Mouse (Mus musculus): ENCODE measurements around the gene Ptpn14. TPM values are rescaled to one million over a fixed set of nuclear protein-coding genes. Genes with fewer than 3 reads are reported as not detected.

The Ptpn14 gene
- total and polyA plus RNA-seq, 3 experiments: 11.9 to 30.1 (median 29.3) TPM

DNA sequence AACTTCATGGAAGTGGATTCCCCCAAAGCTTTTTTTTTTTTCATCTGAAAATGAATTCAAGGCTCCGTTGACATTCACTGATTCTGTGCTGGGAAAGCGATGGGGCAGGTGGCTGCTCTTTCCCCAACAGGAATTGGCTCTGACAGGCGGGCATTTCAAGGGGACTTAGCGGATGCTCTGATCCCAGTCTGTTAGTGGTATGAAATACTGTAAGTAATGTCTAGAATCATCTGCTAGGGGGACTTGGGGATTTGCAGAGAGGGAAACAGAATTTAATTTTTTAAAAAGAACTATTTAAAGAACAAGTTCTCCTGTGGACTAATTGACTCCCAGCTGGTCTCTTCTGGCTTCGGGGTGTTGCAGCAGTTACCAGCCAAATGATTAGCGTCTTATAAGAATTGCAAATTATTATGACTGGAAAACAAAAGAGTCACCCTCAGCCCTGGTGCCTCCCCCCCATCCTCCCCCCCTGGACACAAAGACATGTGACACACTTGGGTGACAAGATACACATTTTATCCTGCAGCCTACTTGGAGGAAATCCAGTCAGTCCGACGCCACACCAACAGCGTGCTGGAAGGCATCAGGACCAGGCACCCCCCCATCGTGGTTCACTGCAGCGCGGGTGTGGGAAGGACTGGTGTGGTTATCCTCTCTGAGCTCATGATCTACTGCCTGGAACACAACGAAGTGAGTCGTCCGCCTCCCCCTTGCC is 136.9 kb downstream of the Ptpn14 start:
- Histone ChIP-seq H3K9ac (ENCODE audit: low read depth, low read length) (no peak overlapping the region), H3K27ac (no peak overlapping the region), H3K27me3 (ENCODE audit: control insufficient read depth, insufficient read depth, low read length) (no peaks in the 10 kb centered on the region), H3K4me1 (ENCODE audit: control insufficient read depth, insufficient read depth, low read length) (peaks cover 12% of the 10 kb centered on the region), H3K36me3 (ENCODE audit: control insufficient read depth, insufficient read depth, low read length) (no peaks in the 10 kb centered on the region), H3K4me3 (no peak overlapping the region), H3K79me2 (replicated peaks; ENCODE audit: control insufficient read depth, insufficient read depth, low read length) (no peaks in the 10 kb centered on the region)
- no peak for DNase-seq
- intact Hi-C loops (cut with DNase I): loop anchor here (5.0 kb wide), 3 partner anchors 48 to 163 kb away; partner anchors contain the start of gene Ptpn14
- TF ChIP-seq CTCF (IDR thresholded peaks at IDR 0.05) (no peak), EP300 (IDR thresholded peaks at IDR 0.05; ENCODE audit: insufficient read depth, low read depth, low read length) (0 out of 2 replicates have a peak, but pooled peaks have one; percentile 28), POLR2A (IDR thresholded peaks at IDR 0.05; ENCODE audit: insufficient read depth, low read depth, low read length) (no peak)
- 49% methylated on average over 15 of the region's 15 CpGs for WGBS

DNA sequence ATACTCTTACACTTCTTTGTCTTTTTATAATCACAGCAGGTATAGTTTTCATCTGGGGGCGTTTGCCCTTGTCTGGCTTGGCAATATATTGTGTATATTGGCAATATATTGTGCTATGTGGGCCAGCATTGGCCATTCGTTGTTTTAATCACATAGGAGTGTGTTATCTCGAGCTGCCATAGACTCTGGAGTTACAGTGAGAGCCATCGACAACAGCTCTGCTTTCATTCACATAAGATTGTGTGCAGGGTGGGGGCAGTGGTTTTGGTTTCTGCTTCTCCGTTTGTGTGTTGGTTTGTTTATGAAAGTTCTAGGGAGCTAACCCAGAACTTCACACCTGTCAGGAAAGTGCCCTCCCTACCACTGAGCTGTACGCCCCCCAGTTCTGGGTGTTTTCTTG is 138.6 kb downstream of the Ptpn14 start:
- intact Hi-C loops (cut with DNase I): loop anchor here (5.0 kb wide), 2 partner anchors 49 to 139 kb away; partner anchors contain the start of gene Ptpn14
- Histone ChIP-seq H3K9ac (ENCODE audit: low read depth, low read length) (peak overlapping the region; percentile 25), H3K27me3 (ENCODE audit: control insufficient read depth, insufficient read depth, low read length) (no peaks in the 10 kb centered on the region), H3K36me3 (ENCODE audit: control insufficient read depth, insufficient read depth, low read length) (no peaks in the 10 kb centered on the region), H3K4me3 (no peak overlapping the region; the same call in 1 of the 2 replicates), H3K4me1 (ENCODE audit: control insufficient read depth, insufficient read depth, low read length) (peaks cover 11% of the 10 kb centered on the region), H3K79me2 (replicated peaks; ENCODE audit: control insufficient read depth, insufficient read depth, low read length) (no peaks in the 10 kb centered on the region), H3K27ac (peak overlapping the region; percentile 79)
- TF ChIP-seq EP300 (IDR thresholded peaks at IDR 0.05; ENCODE audit: insufficient read depth, low read depth, low read length) (no peak), POLR2A (IDR thresholded peaks at IDR 0.05; ENCODE audit: insufficient read depth, low read depth, low read length) (no peak), CTCF (IDR thresholded peaks at IDR 0.05) (no peak)
- WGBS: 46% methylated on average over 6 of the region's 6 CpGs
- no peak for DNase-seq

DNA sequence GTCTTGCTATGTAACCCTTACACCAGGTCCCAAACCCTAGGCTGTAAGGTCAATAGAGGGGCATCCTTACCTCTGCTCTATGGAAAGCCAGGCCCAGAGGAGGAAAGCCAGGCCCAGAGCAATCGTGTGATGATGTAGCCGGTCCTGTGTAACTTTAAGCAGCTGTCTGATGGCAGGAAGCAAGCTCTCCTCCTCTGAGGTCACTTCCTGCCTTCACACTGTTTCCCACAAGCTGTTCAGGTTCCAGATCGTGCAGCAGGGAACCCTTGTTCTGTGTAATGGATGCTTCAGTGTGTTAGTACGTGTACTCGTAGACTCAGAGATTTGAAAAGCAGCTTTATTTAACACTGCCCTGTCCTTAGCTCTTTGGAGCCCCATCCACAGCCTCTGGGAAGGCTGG is 139.0 kb downstream of the Ptpn14 start:
- Histone ChIP-seq H3K27ac (peak overlapping the region; percentile 79), H3K9ac (ENCODE audit: low read depth, low read length) (peak overlapping the region; percentile 25), H3K36me3 (ENCODE audit: control insufficient read depth, insufficient read depth, low read length) (no peaks in the 10 kb centered on the region), H3K4me1 (ENCODE audit: control insufficient read depth, insufficient read depth, low read length) (peaks cover 11% of the 10 kb centered on the region), H3K27me3 (ENCODE audit: control insufficient read depth, insufficient read depth, low read length) (no peaks in the 10 kb centered on the region), H3K79me2 (replicated peaks; ENCODE audit: control insufficient read depth, insufficient read depth, low read length) (no peaks in the 10 kb centered on the region), H3K4me3 (peak overlapping the region; percentile 7)
- WGBS: 4% methylated on average over 5 of the region's 5 CpGs
- intact Hi-C loops (cut with DNase I): loop anchor here (5.0 kb wide), 2 partner anchors 50 to 140 kb away; partner anchors contain the start of gene Ptpn14
- peak; percentile 56 to 58 for DNase-seq
- TF ChIP-seq EP300 (IDR thresholded peaks at IDR 0.05; ENCODE audit: insufficient read depth, low read depth, low read length) (no peak), POLR2A (IDR thresholded peaks at IDR 0.05; ENCODE audit: insufficient read depth, low read depth, low read length) (peak; percentile 55)

DNA sequence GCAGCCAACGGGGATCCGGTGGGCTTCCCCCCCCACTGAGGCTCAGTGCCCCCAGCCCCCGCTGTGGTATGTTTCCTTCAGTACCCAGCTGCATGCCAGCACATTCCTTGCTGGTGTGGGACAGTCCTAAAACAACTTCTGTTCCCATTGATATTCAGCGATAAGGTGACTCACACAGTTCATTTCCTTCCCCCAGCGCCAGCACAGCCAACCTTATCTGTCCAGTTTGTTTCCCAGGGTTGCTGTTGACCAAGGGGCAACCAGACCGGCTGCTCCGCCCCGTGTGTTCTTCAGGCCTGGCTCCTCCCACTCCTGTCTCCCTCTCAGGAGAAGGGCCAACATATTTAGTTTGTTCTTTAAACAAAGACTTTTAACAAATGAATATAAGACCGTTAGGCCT is 139.4 kb downstream of the Ptpn14 start:
- peak; percentile 58 to 80 for DNase-seq
- H3K4me3 ChIP-seq: peak overlapping the region; percentile 7
- no peaks in the 10 kb centered on the region for H3K36me3 ChIP-seq (ENCODE audit: control insufficient read depth, insufficient read depth, low read length)
- H3K27me3 ChIP-seq (ENCODE audit: control insufficient read depth, insufficient read depth, low read length): no peaks in the 10 kb centered on the region
- peak overlapping the region; percentile 79 for H3K27ac ChIP-seq
- peaks cover 11% of the 10 kb centered on the region for H3K4me1 ChIP-seq (ENCODE audit: control insufficient read depth, insufficient read depth, low read length)
- WGBS: 5% methylated on average over 9 of the region's 9 CpGs
- H3K9ac ChIP-seq (ENCODE audit: low read depth, low read length): peak overlapping the region; percentile 25
- no peak for TF ChIP-seq CTCF (IDR thresholded peaks at IDR 0.05)
- peak; percentile 76 for TF ChIP-seq EP300 (IDR thresholded peaks at IDR 0.05; ENCODE audit: insufficient read depth, low read depth, low read length)
- H3K79me2 ChIP-seq (replicated peaks; ENCODE audit: control insufficient read depth, insufficient read depth, low read length): no peaks in the 10 kb centered on the region
- intact Hi-C loops (cut with DNase I): loop anchor here (5.0 kb wide), 2 partner anchors 50 to 140 kb away; partner anchors contain the start of gene Ptpn14

DNA sequence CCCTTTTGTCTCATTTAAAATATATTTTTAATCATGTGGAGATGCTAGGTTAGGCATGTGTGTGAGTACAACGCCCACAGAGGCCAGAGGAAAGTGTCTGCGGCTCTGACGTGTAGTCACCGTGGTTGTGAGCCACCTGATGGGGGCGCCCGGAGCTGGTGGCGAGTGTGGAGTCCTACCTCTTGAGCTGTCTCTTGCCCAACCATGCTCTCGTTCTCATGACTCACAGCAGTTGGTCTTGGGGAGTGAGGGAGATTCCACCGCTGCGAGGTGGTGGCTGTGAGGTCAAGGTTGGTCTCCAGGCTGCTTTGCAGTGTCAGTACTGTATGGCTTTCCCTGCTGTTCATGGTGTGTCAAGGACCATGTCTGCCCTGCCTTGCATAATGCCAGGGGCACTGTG is 140.0 kb downstream of the Ptpn14 start:
- WGBS: 54% methylated on average over 10 of the region's 10 CpGs
- H3K27ac ChIP-seq: peak overlapping the region; percentile 79
- DNase-seq: no peak
- H3K27me3 ChIP-seq (ENCODE audit: control insufficient read depth, insufficient read depth, low read length): no peaks in the 10 kb centered on the region
- no peaks in the 10 kb centered on the region for H3K79me2 ChIP-seq (replicated peaks; ENCODE audit: control insufficient read depth, insufficient read depth, low read length)
- H3K9ac ChIP-seq (ENCODE audit: low read depth, low read length): peak overlapping the region; percentile 7; the same call in 1 of the 2 replicates
- no peaks in the 10 kb centered on the region for H3K36me3 ChIP-seq (ENCODE audit: control insufficient read depth, insufficient read depth, low read length)
- intact Hi-C loops (cut with DNase I): loop anchor here (5.0 kb wide), 2 partner anchors 51 to 141 kb away; partner anchors contain the start of gene Ptpn14
- peak; percentile 42 for TF ChIP-seq CTCF (IDR thresholded peaks at IDR 0.05)
- no peak for TF ChIP-seq POLR2A (IDR thresholded peaks at IDR 0.05; ENCODE audit: insufficient read depth, low read depth, low read length)
- no peak overlapping the region for H3K4me3 ChIP-seq
- peaks cover 11% of the 10 kb centered on the region for H3K4me1 ChIP-seq (ENCODE audit: control insufficient read depth, insufficient read depth, low read length)

DNA sequence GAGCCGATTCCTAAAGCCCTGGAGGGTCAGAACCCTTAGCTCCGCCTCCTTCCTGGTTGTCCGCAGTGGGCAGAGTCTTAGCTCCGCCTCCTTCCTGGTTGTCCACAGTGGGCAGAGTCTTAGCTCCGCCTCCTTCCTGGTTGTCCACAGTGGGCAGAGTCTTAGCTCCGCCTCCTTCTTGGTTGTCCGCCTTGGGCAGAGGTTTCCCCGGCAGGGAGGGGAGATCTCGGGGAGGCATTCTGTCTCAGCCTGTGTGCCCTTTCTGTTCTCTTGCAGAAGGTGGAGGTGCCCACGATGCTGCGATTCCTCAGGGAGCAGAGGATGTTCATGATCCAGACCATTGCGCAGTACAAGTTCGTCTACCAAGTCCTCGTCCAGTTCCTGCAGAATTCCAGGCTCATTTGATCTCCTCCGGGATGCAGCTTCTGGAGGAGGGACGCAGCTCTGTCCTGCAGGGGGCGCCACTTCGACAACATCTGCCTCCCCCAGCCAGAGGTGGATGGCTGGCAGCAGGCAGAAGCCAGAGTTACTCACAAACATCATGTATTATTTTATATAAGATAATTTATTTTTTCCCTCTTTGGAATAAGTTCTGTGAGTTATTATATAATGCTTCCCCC is 141.7 kb downstream of the Ptpn14 start:
- no peaks in the 10 kb centered on the region for H3K27me3 ChIP-seq (ENCODE audit: control insufficient read depth, insufficient read depth, low read length)
- TF ChIP-seq CTCF (IDR thresholded peaks at IDR 0.05): peak; percentile 57
- no peak for TF ChIP-seq EP300 (IDR thresholded peaks at IDR 0.05; ENCODE audit: insufficient read depth, low read depth, low read length)
- peaks cover 13% of the 10 kb centered on the region for H3K4me1 ChIP-seq (ENCODE audit: control insufficient read depth, insufficient read depth, low read length)
- WGBS: 86% methylated on average over 18 of the region's 18 CpGs
- H3K36me3 ChIP-seq (ENCODE audit: control insufficient read depth, insufficient read depth, low read length): no peaks in the 10 kb centered on the region
- intact Hi-C loops (cut with DNase I): loop anchor here (5.0 kb wide), 2 partner anchors 52 to 142 kb away; partner anchors contain the start of gene Ptpn14
- no peak overlapping the region for H3K4me3 ChIP-seq
- no peak overlapping the region for H3K9ac ChIP-seq (ENCODE audit: low read depth, low read length)
- H3K27ac ChIP-seq: no peak overlapping the region
- H3K79me2 ChIP-seq (replicated peaks; ENCODE audit: control insufficient read depth, insufficient read depth, low read length): no peaks in the 10 kb centered on the region
- DNase-seq: no peak
